ENCODE assay signal across 8 mouse cellular contexts in the genomic region with DNA sequence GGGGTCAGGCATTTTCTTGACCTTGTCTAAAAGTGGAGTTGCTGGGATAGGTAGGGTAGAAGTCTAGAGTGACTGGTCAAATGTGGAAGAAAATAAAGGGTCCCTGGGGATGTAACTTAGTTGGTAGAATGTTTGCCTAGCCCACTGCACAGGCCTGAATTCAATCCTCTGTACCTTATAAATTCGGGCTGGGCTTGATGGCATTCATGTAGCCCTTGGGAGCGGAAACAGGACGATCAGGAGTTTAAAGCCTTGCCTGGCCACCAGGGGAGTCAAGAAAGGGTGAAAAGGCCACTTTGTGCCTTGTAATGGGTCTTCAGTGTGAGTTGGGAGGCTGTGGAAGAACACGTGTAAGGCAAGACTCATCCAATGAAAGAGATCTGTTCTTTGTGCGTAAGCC. TPM values are rescaled to one million over a fixed set of nuclear protein-coding genes. Genes with fewer than 3 reads are reported as not detected.
A peak's percentile ranks its signal among the peaks of the same experiment; 100 is the strongest.
DNase-seq lines count a peak whose midpoint lies in the region; ATAC-seq and TF ChIP-seq lines count a peak whose summit lies in the region.

No protein-coding gene starts in this region.

- intact Hi-C loops in left cerebral cortex, adult 2 months (cut with DNase I) = loop anchor here (2.0 kb wide), 2 partner anchors 35 to 71 kb away; no protein-coding TSS in a partner anchor
- intact Hi-C loops in left cerebral cortex, postnatal 10 days (cut with DNase I) = no loop called here
- intact Hi-C loops in left cerebral cortex, postnatal 14 days (cut with DNase I) = loop anchor here (5.0 kb wide), 2 partner anchors 37 to 72 kb away; a partner anchor contains a TSS

- H3K9me3 ChIP-seq in hindbrain, postnatal 0 days (ENCODE audit: low read length) = no peaks in the 10 kb centered on the region

- no peak; the same call in 1 of the 2 replicates for TF ChIP-seq CTCF in left cerebral cortex, adult 2 months (IDR thresholded peaks at IDR 0.05)
- peak; percentile 19 for TF ChIP-seq CTCF in hindbrain, postnatal 0 days (IDR thresholded peaks at IDR 0.05; ENCODE audit: low read depth)

- 8% methylated on average over 5 of the region's 5 CpGs for WGBS in hindbrain, postnatal 0 days

- H3K4me2 ChIP-seq in hindbrain, postnatal 0 days (ENCODE audit: low read depth, low read length) = peak overlapping the region; percentile 89

- H3K36me3 ChIP-seq in hindbrain, postnatal 0 days (ENCODE audit: insufficient read depth, low read length) = no peaks in the 10 kb centered on the region

- no peak overlapping the region for H3K27ac ChIP-seq in left cerebral cortex, adult 2 months
- no peak overlapping the region for H3K27ac ChIP-seq in hindbrain, postnatal 0 days

- no peak for ATAC-seq in hindbrain, postnatal 0 days

- H3K27me3 ChIP-seq in hindbrain, postnatal 0 days (ENCODE audit: insufficient read depth, low read length) = no peaks in the 10 kb centered on the region

- H3K4me3 ChIP-seq in left cerebral cortex, adult 2 months = peak overlapping the region; percentile 81
- H3K4me3 ChIP-seq in hindbrain, postnatal 0 days (ENCODE audit: low read length) = peak overlapping the region; percentile 96

- no peak for DNase-seq in left cerebral cortex, adult 2 months (ENCODE audit: extremely low spot score in 1 of 2, low spot score in 2 of 2)
- DNase-seq in left cerebral cortex, postnatal 10 days (ENCODE audit: extremely low spot score in 1 of 2, low spot score in 2 of 2) = no peak
- DNase-seq in embryo, embryonic 10 days (ENCODE audit: low spot score) = peak; percentile 51
- no peak for DNase-seq in hindbrain, postnatal 0 days (ENCODE audit: low spot score)
- DNase-seq in neural tube, embryonic 10.5 days (ENCODE audit: extremely low spot score, low spot score) = peak; percentile 38
- DNase-seq in adrenal gland, postnatal 14 days = no peak
- DNase-seq in left cerebral cortex, postnatal 14 days (ENCODE audit: low spot score in 2 of 2) = no peak
- no peak for DNase-seq in kidney, postnatal 10 days

- peak overlapping the region; percentile 79 for H3K9ac ChIP-seq in hindbrain, postnatal 0 days (replicated peaks; ENCODE audit: low read length)

- peaks cover 9% of the 10 kb centered on the region for H3K4me1 ChIP-seq in hindbrain, postnatal 0 days (ENCODE audit: insufficient read depth, low read length)

RNA-seq across cellular contexts. Expression of a gene that starts 1.1 kb away (rescaled TPM):
- total RNA-seq in left cerebral cortex, adult 2 months (2021) = 10 to 100 TPM; 45.5 to 46.5 TPM
- 10 to 100 TPM; 49.3 to 52.2 TPM for total RNA-seq in left cerebral cortex, postnatal 10 days (2021)
- total RNA-seq in hindbrain, postnatal 0 days (2014; rRNA removed) = 23.1 and 27.9 TPM in 2 replicates
- 57.2 and 63.0 TPM in 2 replicates for polyA plus RNA-seq in hindbrain, postnatal 0 days (2015; fragmentation: Nextera tagmentation; extraction: Ambion mirVana)
- total RNA-seq in adrenal gland, postnatal 14 days (2021) = 69.8 and 78.1 TPM in 2 replicates
- total RNA-seq in left cerebral cortex, postnatal 14 days (2021) = 10 to 100 TPM; 47.0 to 50.1 TPM

RNA-seq across cellular contexts. Expression of a gene that starts 12.6 kb away (rescaled TPM):
- total RNA-seq in left cerebral cortex, adult 2 months (2021) = 10 to 100 TPM; 49.7 to 52.2 TPM
- 10 to 100 TPM; 43.1 to 43.2 TPM for total RNA-seq in left cerebral cortex, postnatal 10 days (2021)
- 66.0 and 71.4 TPM in 2 replicates for total RNA-seq in hindbrain, postnatal 0 days (2014; rRNA removed)
- 36.5 and 40.9 TPM in 2 replicates for polyA plus RNA-seq in hindbrain, postnatal 0 days (2015; fragmentation: Nextera tagmentation; extraction: Ambion mirVana)
- total RNA-seq in adrenal gland, postnatal 14 days (2021) = 23.4 and 27.2 TPM in 2 replicates
- 10 to 100 TPM; 39.0 to 44.2 TPM for total RNA-seq in left cerebral cortex, postnatal 14 days (2021)

RNA-seq across cellular contexts. Expression of a gene that starts 39.8 kb away (rescaled TPM):
- 100 to 1,000 TPM; 281 to 290 TPM for total RNA-seq in left cerebral cortex, adult 2 months (2021)
- 100 to 1,000 TPM; 167 to 175 TPM for total RNA-seq in left cerebral cortex, postnatal 10 days (2021)
- 91.4 and 92.8 TPM in 2 replicates for total RNA-seq in hindbrain, postnatal 0 days (2014; rRNA removed)
- 67.2 and 69.0 TPM in 2 replicates for polyA plus RNA-seq in hindbrain, postnatal 0 days (2015; fragmentation: Nextera tagmentation; extraction: Ambion mirVana)
- 362 and 371 TPM in 2 replicates for total RNA-seq in adrenal gland, postnatal 14 days (2021)
- 100 to 1,000 TPM; 205 to 209 TPM for total RNA-seq in left cerebral cortex, postnatal 14 days (2021)

RNA-seq across cellular contexts. Expression of a gene that starts 59.7 kb away (rescaled TPM):
- 1 to 10 TPM; 4.8 to 5.0 TPM for total RNA-seq in left cerebral cortex, adult 2 months (2021)
- 1 to 10 TPM; 2.5 to 3.1 TPM for total RNA-seq in left cerebral cortex, postnatal 10 days (2021)
- total RNA-seq in hindbrain, postnatal 0 days (2014; rRNA removed) = 6.3 and 12.6 TPM in 2 replicates
- 26.4 and 28.1 TPM in 2 replicates for polyA plus RNA-seq in hindbrain, postnatal 0 days (2015; fragmentation: Nextera tagmentation; extraction: Ambion mirVana)
- total RNA-seq in adrenal gland, postnatal 14 days (2021) = 39.8 and 43.7 TPM in 2 replicates
- 1 to 10 TPM; 2.7 to 3.2 TPM for total RNA-seq in left cerebral cortex, postnatal 14 days (2021)

Comparison
In these comparisons a context has a peak if more than half of its experiments do, and no peak if none do; other contexts are left out.
1. DNase-seq: peak in embryo, embryonic 10 days (single experiment) and neural tube, embryonic 10.5 days (single experiment); none in left cerebral cortex, adult 2 months (0 of 2), left cerebral cortex, postnatal 10 days (0 of 2), hindbrain, postnatal 0 days (single experiment), adrenal gland, postnatal 14 days (single experiment), left cerebral cortex, postnatal 14 days (0 of 2) and kidney, postnatal 10 days (single experiment).